ENCODE assay signal across 23 mouse cellular contexts in the genomic region with DNA sequence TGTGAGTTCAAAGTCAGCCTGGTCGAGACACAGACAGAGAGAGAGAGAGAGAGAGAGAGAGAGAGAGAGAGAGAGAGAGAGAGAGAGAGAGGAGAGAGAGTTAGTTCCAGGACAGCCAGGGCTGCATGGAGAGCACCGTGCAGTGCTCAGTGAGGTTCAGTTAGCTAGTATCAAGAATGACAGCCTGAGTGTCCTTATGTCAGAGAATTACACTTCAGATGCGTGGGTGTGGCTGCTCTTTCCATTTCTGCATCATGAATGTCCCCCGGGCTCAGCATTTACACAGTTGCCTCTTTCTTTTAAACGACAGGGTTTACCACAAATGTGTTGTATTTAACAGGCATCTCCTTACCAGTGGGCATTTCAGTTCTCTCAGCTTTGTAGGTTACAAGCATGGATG. TPM values are rescaled to one million over a fixed set of nuclear protein-coding genes. Genes with fewer than 3 reads are reported as not detected.
DNase-seq lines count a peak whose midpoint lies in the region; ATAC-seq and TF ChIP-seq lines count a peak whose summit lies in the region.
"Had no signal": no experiment of that assay in that cellular context is flagged by ENCODE, and none has a peak within 500 bp of the region (broad histone marks: within the 10 kb centered on the region; RNA-seq: fewer than 3 reads in every experiment).

No protein-coding gene starts in this region.

- H3K27me3 ChIP-seq in heart, adult 2 months (ENCODE audit: control insufficient read depth, insufficient read depth, low read length) = no peaks in the 10 kb centered on the region
- H3K27me3 ChIP-seq: embryonic facial prominence, embryonic 13.5 days; embryonic facial prominence, embryonic 15.5 days; forebrain, embryonic 13.5 days; forebrain, embryonic 15.5 days had no signal

- no peak for TF ChIP-seq POLR2A in heart, adult 2 months (IDR thresholded peaks at IDR 0.05; ENCODE audit: insufficient read depth, low read depth, low read length)

- intact Hi-C loops in heart, adult 2 months (cut with DNase I) = no loop called here

- no peaks in the 10 kb centered on the region for H3K79me2 ChIP-seq in heart, adult 2 months (replicated peaks; ENCODE audit: control insufficient read depth, insufficient read depth, low read length)

- peak; percentile 77 for ATAC-seq in frontal cortex, adult (ENCODE audit: low TSS enrichment)
- ATAC-seq: forebrain, embryonic 13.5 days; forebrain, embryonic 15.5 days had no signal

- TF ChIP-seq CTCF in heart, adult 2 months (IDR thresholded peaks at IDR 0.05) = no peak

- H3K36me3 ChIP-seq in heart, adult 2 months (ENCODE audit: control insufficient read depth, insufficient read depth, low read length) = no peaks in the 10 kb centered on the region
- H3K36me3 ChIP-seq: embryonic facial prominence, embryonic 13.5 days; embryonic facial prominence, embryonic 15.5 days; forebrain, embryonic 15.5 days had no signal

- DNase-seq in frontal cortex, postnatal 10 days (ENCODE audit: low spot score in 2 of 2) = no peak
- DNase-seq in brain, adult 2 months (ENCODE audit: low read depth, low spot score) = peak; percentile 57
- peak; percentile 28 for DNase-seq in telencephalon, adult 2 months (ENCODE audit: low read depth, low spot score)
- DNase-seq in kidney, adult 8-10 months = no peak
- no peak for DNase-seq in heart, adult 2 months
- DNase-seq: adrenal gland, adult 2 months; adrenal gland, postnatal 10 days; adrenal gland, postnatal 25 days; cerebellum, adult 11 months; cerebellum, adult 18-20 months; cerebellum, adult 8-10 months; cerebellum, adult 9-11 months; cerebellum, postnatal 14 days; cerebellum, postnatal 36 days; embryo, embryonic 11 days had no signal

- TF ChIP-seq EP300 in heart, adult 2 months (IDR thresholded peaks at IDR 0.05; ENCODE audit: insufficient read depth, low read depth, low read length) = no peak

- H3K27ac ChIP-seq in brown adipose tissue, adult 24 weeks (replicated peaks; ENCODE audit: low read depth, low read length) = peak overlapping the region; percentile 15; the same call in 1 of the 2 replicates
- H3K27ac ChIP-seq in heart, adult 2 months = no peak overlapping the region
- H3K27ac ChIP-seq: embryonic facial prominence, embryonic 13.5 days; embryonic facial prominence, embryonic 15.5 days; forebrain, embryonic 10.5 days; forebrain, embryonic 13.5 days; forebrain, embryonic 15.5 days had no signal

- WGBS in heart, adult 2 months = 74% methylated on average over 5 of the region's 5 CpGs

- peaks cover 14% of the 10 kb centered on the region; the same call in 1 of the 2 replicates for H3K4me1 ChIP-seq in brown adipose tissue, adult 24 weeks (ENCODE audit: control insufficient read depth, insufficient read depth, insufficient read length, low read length)
- H3K4me1 ChIP-seq in heart, adult 2 months (ENCODE audit: control insufficient read depth, insufficient read depth, low read length) = peaks cover 7% of the 10 kb centered on the region

- H3K4me3 ChIP-seq in brown adipose tissue, adult 24 weeks (ENCODE audit: insufficient read depth, low read depth, low read length) = no peak overlapping the region
- H3K4me3 ChIP-seq in heart, adult 2 months = no peak overlapping the region
- H3K4me3 ChIP-seq: embryonic facial prominence, embryonic 13.5 days; embryonic facial prominence, embryonic 15.5 days; erythroblast, embryonic 14.5 days; forebrain, embryonic 10.5 days; forebrain, embryonic 13.5 days; forebrain, embryonic 15.5 days had no signal

- no peak overlapping the region for H3K9ac ChIP-seq in heart, adult 2 months (ENCODE audit: low read depth, low read length)
- H3K9ac ChIP-seq: embryonic facial prominence, embryonic 13.5 days; embryonic facial prominence, embryonic 15.5 days; forebrain, embryonic 13.5 days; forebrain, embryonic 15.5 days had no signal

RNA-seq across cellular contexts. Expression of a gene that starts 25.1 kb away (rescaled TPM):
- polyA plus RNA-seq in brown adipose tissue, adult 24 weeks (2012; ENCODE audit: insufficient read depth, insufficient read length, missing spikeins) = 168 and 195 TPM in 2 replicates
- total RNA-seq in heart, adult 2 months (2021) = 10 to 100 TPM; 10.8 to 11.4 TPM
- polyA plus RNA-seq in heart, adult 2 months (2012; rRNA removed) = 3.9 and 6.5 TPM in 2 replicates
- polyA plus RNA-seq: erythroblast, embryonic 14.5 days had no signal

Comparison
In these comparisons a context has a peak if more than half of its experiments do, and no peak if none do; other contexts are left out.
1. DNase-seq: peak in brain, adult 2 months (single experiment) and telencephalon, adult 2 months (single experiment); none in frontal cortex, postnatal 10 days (0 of 2), kidney, adult 8-10 months (0 of 2) and heart, adult 2 months (0 of 2).
2. RNA of a gene that starts 25.1 kb away (polyA plus RNA-seq): 168 to 195 TPM in brown adipose tissue, adult 24 weeks; 3.9 to 6.5 TPM in heart, adult 2 months; every median in the first group is over 10 times any median in the second.